In the genomic region with DNA sequence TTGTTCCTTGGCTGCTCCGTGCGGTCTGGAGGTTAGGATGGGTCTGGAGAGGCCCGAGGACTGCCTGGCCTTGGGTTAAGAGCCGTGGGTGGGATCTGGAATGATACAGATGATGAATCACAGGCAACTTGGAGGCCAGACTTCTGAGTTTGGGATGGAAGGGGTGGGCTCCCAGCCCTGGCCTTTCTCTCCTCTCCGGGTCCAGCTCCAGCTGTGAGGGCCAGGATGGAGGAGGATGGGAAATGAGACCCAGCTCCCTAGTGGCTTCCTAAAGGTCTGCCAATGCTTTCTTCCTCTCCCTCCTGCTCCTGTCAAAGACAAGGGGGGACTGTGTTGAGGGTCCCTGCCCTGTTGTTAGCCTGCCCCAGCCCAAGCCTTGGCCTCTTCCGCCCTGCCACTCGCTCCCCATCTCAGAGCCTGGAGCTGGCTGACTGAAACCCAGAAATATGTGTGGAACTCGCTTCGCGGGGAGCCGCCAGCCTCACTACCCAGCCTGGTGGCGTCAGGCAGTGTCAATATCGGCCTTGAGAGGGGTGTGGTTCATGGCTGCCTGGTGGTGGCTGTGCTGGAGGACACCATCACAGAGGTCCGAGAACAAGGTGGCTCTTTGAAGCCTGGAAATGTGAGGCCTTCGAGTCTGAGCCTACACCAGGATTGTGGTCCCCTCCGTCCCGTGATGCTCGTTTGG, we compare ENCODE assay signal across 10 mouse cellular contexts. TPM values are rescaled to one million over a fixed set of nuclear protein-coding genes. Genes with fewer than 3 reads are reported as not detected.
DNase-seq lines count a peak whose midpoint lies in the region; ATAC-seq and TF ChIP-seq lines count a peak whose summit lies in the region.
"Had no signal": no experiment of that assay in that cellular context is flagged by ENCODE, and none has a peak within 500 bp of the region (broad histone marks: within the 10 kb centered on the region; RNA-seq: fewer than 3 reads in every experiment).

No protein-coding gene starts in this region.

- 0 out of 2 replicates have a peak, but pooled peaks cover 4% of the 10 kb centered on the region for H3K36me3 ChIP-seq in lung, embryonic 14.5 days (ENCODE audit: insufficient read depth)
- H3K36me3 ChIP-seq in embryonic facial prominence, embryonic 12.5 days: no peaks in the 10 kb centered on the region
- H3K36me3 ChIP-seq in stomach, embryonic 15.5 days: no peaks in the 10 kb centered on the region
- no peaks in the 10 kb centered on the region for H3K36me3 ChIP-seq in forebrain, postnatal 0 days (ENCODE audit: insufficient read depth)

- WGBS in lung, embryonic 14.5 days: 38% methylated on average over 18 of the region's 18 CpGs
- 62% methylated on average over 18 of the region's 18 CpGs for WGBS in embryonic facial prominence, embryonic 12.5 days
- WGBS in stomach, embryonic 15.5 days: 43% methylated on average over 18 of the region's 18 CpGs
- 83% methylated on average over 18 of the region's 18 CpGs for WGBS in forebrain, postnatal 0 days

- no peaks in the 10 kb centered on the region for H3K27me3 ChIP-seq in lung, embryonic 14.5 days (ENCODE audit: insufficient read depth, low read length)
- H3K27me3 ChIP-seq in embryonic facial prominence, embryonic 12.5 days: peaks cover 7% of the 10 kb centered on the region; the same call in 1 of the 2 replicates
- H3K27me3 ChIP-seq in stomach, embryonic 15.5 days (replicated peaks): no peaks in the 10 kb centered on the region
- no peaks in the 10 kb centered on the region for H3K27me3 ChIP-seq in forebrain, postnatal 0 days (ENCODE audit: insufficient read depth, low read length)

- peak overlapping the region; percentile 14; the same call in 1 of the 2 replicates for H3K9ac ChIP-seq in lung, embryonic 14.5 days
- peak overlapping the region; percentile 19; the same call in 1 of the 2 replicates for H3K9ac ChIP-seq in embryonic facial prominence, embryonic 12.5 days
- no peak overlapping the region; the same call in 1 of the 2 replicates for H3K9ac ChIP-seq in stomach, embryonic 15.5 days
- no peak overlapping the region for H3K9ac ChIP-seq in forebrain, postnatal 0 days

- no peak for TF ChIP-seq CTCF in lung, embryonic 14.5 days (IDR thresholded peaks at IDR 0.05; ENCODE audit: low read depth)
- TF ChIP-seq CTCF in forebrain, postnatal 0 days (IDR thresholded peaks at IDR 0.05; ENCODE audit: low read depth): no peak

- peak overlapping the region; percentile 36 for H3K4me2 ChIP-seq in lung, embryonic 14.5 days
- H3K4me2 ChIP-seq in embryonic facial prominence, embryonic 12.5 days (replicated peaks): 0 out of 2 replicates have a peak overlapping the region, but pooled peaks have one; percentile 5
- peak overlapping the region; percentile 24 for H3K4me2 ChIP-seq in stomach, embryonic 15.5 days
- H3K4me2 ChIP-seq in forebrain, postnatal 0 days (ENCODE audit: low read depth): no peak overlapping the region

- intact Hi-C loops in heart, postnatal 25 days (cut with DNase I): no loop called here

- peaks cover 64% of the 10 kb centered on the region for H3K4me1 ChIP-seq in lung, embryonic 14.5 days (ENCODE audit: insufficient read depth)
- peaks cover 82% of the 10 kb centered on the region for H3K4me1 ChIP-seq in embryonic facial prominence, embryonic 12.5 days
- peaks cover 88% of the 10 kb centered on the region for H3K4me1 ChIP-seq in stomach, embryonic 15.5 days
- 0 out of 2 replicates have a peak, but pooled peaks cover 3% of the 10 kb centered on the region for H3K4me1 ChIP-seq in forebrain, postnatal 0 days (ENCODE audit: insufficient read depth)

- DNase-seq in lung, embryonic 14.5 days: peak; percentile 63
- no peak for DNase-seq in lung, postnatal 25 days (ENCODE audit: low spot score)
- peak; percentile 66 for DNase-seq in heart, postnatal 25 days (ENCODE audit: low spot score)
- DNase-seq in cerebellum, postnatal 36 days: no peak
- no peak for DNase-seq in forebrain, postnatal 0 days
- no peak for DNase-seq in layer of hippocampus, adult 9-10 months (ENCODE audit: low spot score)

- H3K27ac ChIP-seq in lung, embryonic 14.5 days (ENCODE audit: low read depth): peak overlapping the region; percentile 77
- H3K27ac ChIP-seq in embryonic facial prominence, embryonic 12.5 days: peak overlapping the region; percentile 60
- peak overlapping the region; percentile 46 for H3K27ac ChIP-seq in stomach, embryonic 15.5 days
- H3K27ac ChIP-seq in forebrain, postnatal 0 days (ENCODE audit: low read depth, low read length): no peak overlapping the region

- H3K9me3 ChIP-seq in lung, embryonic 14.5 days (ENCODE audit: low read depth, low read length): no peaks in the 10 kb centered on the region
- H3K9me3 ChIP-seq in embryonic facial prominence, embryonic 12.5 days: no peaks in the 10 kb centered on the region
- no peaks in the 10 kb centered on the region for H3K9me3 ChIP-seq in stomach, embryonic 15.5 days
- no peaks in the 10 kb centered on the region for H3K9me3 ChIP-seq in forebrain, postnatal 0 days (ENCODE audit: low read length)

- H3K4me3 ChIP-seq in lung, embryonic 14.5 days (ENCODE audit: low read depth, low read length): no peak overlapping the region
- H3K4me3 ChIP-seq in embryonic facial prominence, embryonic 12.5 days: no peak overlapping the region
- H3K4me3 ChIP-seq in stomach, embryonic 15.5 days (replicated peaks): no peak overlapping the region
- H3K4me3 ChIP-seq in forebrain, postnatal 0 days (ENCODE audit: low read depth, low read length): no peak overlapping the region

- no peak for ATAC-seq in lung, embryonic 14.5 days (ENCODE audit: insufficient read depth)
- no peak for ATAC-seq in embryonic facial prominence, embryonic 12.5 days (ENCODE audit: insufficient number of reproducible peaks, insufficient read depth, low FRiP score, low TSS enrichment)
- 0 out of 2 replicates have a peak, but pooled peaks have one; percentile 3 for ATAC-seq in stomach, embryonic 15.5 days (ENCODE audit: insufficient read depth, low FRiP score, low read depth)
- no peak for ATAC-seq in forebrain, postnatal 0 days

RNA-seq across cellular contexts. Expression of gene Hspg2, which starts 5.3 kb away (rescaled TPM):
- 51.2 and 58.1 TPM in 2 replicates for polyA plus RNA-seq in lung, embryonic 14.5 days (2014; fragmentation: Nextera tagmentation; extraction: Ambion mirVana)
- 19.0 and 19.7 TPM in 2 replicates for polyA plus RNA-seq in embryonic facial prominence, embryonic 12.5 days (2016; fragmentation: Nextera tagmentation; extraction: Ambion mirVana)
- 100 to 1,000 TPM; 249 to 297 TPM for total RNA-seq in heart, postnatal 25 days (2021)
- 28.5 and 28.9 TPM in 2 replicates for polyA plus RNA-seq in stomach, embryonic 15.5 days (2015; fragmentation: Nextera tagmentation; extraction: Ambion mirVana)
- 13.8 and 22.6 TPM in 2 replicates for total RNA-seq in forebrain, postnatal 0 days (2014; rRNA removed)
- 2.3 and 2.6 TPM in 2 replicates for polyA plus RNA-seq in forebrain, postnatal 0 days (2015; fragmentation: Nextera tagmentation; extraction: Ambion mirVana)

RNA-seq across cellular contexts. Expression of gene 1700013G24Rik, which starts 20.8 kb away (rescaled TPM):
- polyA plus RNA-seq in lung, embryonic 14.5 days (2014; fragmentation: Nextera tagmentation; extraction: Ambion mirVana): not detected in 2 replicates
- not detected in 2 replicates for polyA plus RNA-seq in embryonic facial prominence, embryonic 12.5 days (2016; fragmentation: Nextera tagmentation; extraction: Ambion mirVana)
- not detected for total RNA-seq in heart, postnatal 25 days (2021)
- polyA plus RNA-seq in stomach, embryonic 15.5 days (2015; fragmentation: Nextera tagmentation; extraction: Ambion mirVana): not detected in 2 replicates
- total RNA-seq in forebrain, postnatal 0 days (2014; rRNA removed): not detected in 2 replicates
- not detected in 2 replicates for polyA plus RNA-seq in forebrain, postnatal 0 days (2015; fragmentation: Nextera tagmentation; extraction: Ambion mirVana)
- total RNA-seq: layer of hippocampus, postnatal 10 days had no signal
- polyA plus RNA-seq: cortical plate, adult 2 months had no signal

RNA-seq across cellular contexts. Expression of gene Cela3b, which starts 43.5 kb away (rescaled TPM):
- not detected in 2 replicates for polyA plus RNA-seq in lung, embryonic 14.5 days (2014; fragmentation: Nextera tagmentation; extraction: Ambion mirVana)
- polyA plus RNA-seq in embryonic facial prominence, embryonic 12.5 days (2016; fragmentation: Nextera tagmentation; extraction: Ambion mirVana): not detected in 2 replicates
- not detected for total RNA-seq in heart, postnatal 25 days (2021)
- 232 and 273 TPM in 2 replicates for polyA plus RNA-seq in stomach, embryonic 15.5 days (2015; fragmentation: Nextera tagmentation; extraction: Ambion mirVana)
- not detected in 2 replicates for total RNA-seq in forebrain, postnatal 0 days (2014; rRNA removed)
- polyA plus RNA-seq in forebrain, postnatal 0 days (2015; fragmentation: Nextera tagmentation; extraction: Ambion mirVana): not detected in 2 replicates
- total RNA-seq: layer of hippocampus, postnatal 10 days had no signal
- polyA plus RNA-seq: cortical plate, adult 2 months had no signal

Comparison
In these comparisons a context has a peak if more than half of its experiments do, and no peak if none do; other contexts are left out.
1. DNase-seq: peak in lung, embryonic 14.5 days (single experiment) and heart, postnatal 25 days (single experiment); none in lung, postnatal 25 days (single experiment), cerebellum, postnatal 36 days (0 of 2), forebrain, postnatal 0 days (single experiment) and layer of hippocampus, adult 9-10 months (single experiment).
2. H3K9ac ChIP-seq: peak in lung, embryonic 14.5 days (single experiment) and embryonic facial prominence, embryonic 12.5 days (single experiment); none in stomach, embryonic 15.5 days (single experiment) and forebrain, postnatal 0 days (single experiment).
3. RNA of gene Cela3b, which starts 43.5 kb away (polyA plus RNA-seq): 232 to 273 TPM in stomach, embryonic 15.5 days; not detected in lung, embryonic 14.5 days, not detected in embryonic facial prominence, embryonic 12.5 days and not detected in forebrain, postnatal 0 days; every median in the first group is over 100 times any median in the second.